Mouse (Mus musculus): ENCODE measurements around the gene Ncoa3. TPM values are rescaled to one million over a fixed set of nuclear protein-coding genes. Genes with fewer than 3 reads are reported as not detected.
"Not testable (repeated sequence)": the region's sequence is repeated elsewhere in the genome, so short reads cannot be mapped to it uniquely, and the experiment has no call there.

Ncoa3 gene
- total RNA-seq (2014; rRNA removed; ENCODE audit: low replicate concordance) (17.7 and 48.7 TPM in 2 replicates), polyA plus RNA-seq (2015; fragmentation: Nextera tagmentation; extraction: Ambion mirVana) (5.8 and 6.2 TPM in 2 replicates)

DNA sequence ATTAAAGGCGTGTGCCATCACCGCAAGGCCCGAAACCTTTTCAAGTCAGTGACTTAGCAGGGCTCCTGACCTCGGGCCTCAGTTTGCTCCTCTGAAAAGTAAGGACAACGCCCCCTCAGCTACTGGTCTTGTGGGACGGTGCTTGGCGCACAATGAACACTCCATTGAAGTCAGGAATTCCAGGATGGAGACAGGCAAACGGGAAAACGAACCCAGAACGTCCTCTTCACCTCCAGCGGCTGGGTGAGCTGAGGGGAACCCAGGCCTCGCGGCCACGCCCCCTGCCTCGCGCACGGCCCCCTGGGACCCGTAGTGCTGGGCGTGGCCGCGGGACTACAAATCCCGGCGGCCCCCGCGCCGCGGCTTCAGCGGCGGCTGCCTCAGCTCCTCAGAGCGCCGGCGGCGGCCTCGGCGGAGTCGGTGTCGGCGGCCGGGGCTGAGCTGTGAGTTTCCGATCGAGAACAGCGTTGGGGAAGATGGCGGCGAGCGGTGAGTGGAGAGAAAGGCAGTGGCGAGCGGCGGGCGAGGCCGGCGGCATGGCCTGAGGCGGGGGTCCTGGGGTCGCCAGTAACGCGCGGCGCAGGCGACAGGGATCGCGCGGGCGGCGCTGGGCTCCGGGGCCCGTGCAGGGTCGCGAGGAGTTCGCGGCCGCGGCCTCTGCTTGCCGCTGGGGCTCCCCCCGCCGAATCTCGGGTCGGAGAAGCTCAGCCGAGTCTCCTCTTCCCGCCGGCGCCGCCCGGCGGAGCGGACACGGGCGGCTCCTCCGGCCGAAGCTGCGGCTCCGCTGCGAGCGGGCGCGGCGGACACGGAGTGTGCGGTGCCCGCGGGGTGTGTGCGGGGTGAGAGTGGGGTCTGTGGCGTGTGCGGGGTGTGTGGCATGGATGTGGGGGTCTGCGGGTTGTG lies at the start of gene Ncoa3:
Ncoa3 (plus strand) TSS at position 367 of the 903 bp plus-strand sequence.
- Histone ChIP-seq H3K4me3 (ENCODE audit: low read depth, low read length) (peak within 1 kb of the TSS; percentile 94), H3K9me3 (replicated peaks; ENCODE audit: control insufficient read depth, low read length) (no peaks in the 10 kb centered on the region), H3K27me3 (ENCODE audit: control insufficient read depth, insufficient read depth, low read length) (no peaks in the 10 kb centered on the region), H3K9ac (replicated peaks; ENCODE audit: low read depth, low read length) (peak within 1 kb of the TSS; percentile 91), H3K4me2 (ENCODE audit: low read depth, low read length) (peak within 1 kb of the TSS; percentile 92), H3K4me1 (ENCODE audit: control insufficient read depth, insufficient read depth) (no peaks in the 10 kb centered on the region), H3K36me3 (replicated peaks; ENCODE audit: control insufficient read depth, insufficient read depth, low read length) (no peaks in the 10 kb centered on the region), H3K27ac (ENCODE audit: low read depth) (peak within 1 kb of the TSS; percentile 82)
- DNase-seq (ENCODE audit: low spot score) (peak; percentile 90), ATAC-seq (ENCODE audit: insufficient read depth, low read depth) (peak; percentile 100)
- TF ChIP-seq CTCF (IDR thresholded peaks at IDR 0.05; ENCODE audit: low read depth) (no peak), EP300 (IDR thresholded peaks at IDR 0.05; ENCODE audit: low read depth) (0 out of 2 replicates have a peak, but pooled peaks have one; percentile 10)
- 2% methylated on average over 93 of the region's 103 CpGs for WGBS

GRCm38 (mm10) chr2:165943113-165943512 lies 49.3 kb upstream of the Ncoa3 start:
- H3K27me3 ChIP-seq (ENCODE audit: control insufficient read depth, insufficient read depth, low read length) = no peaks in the 10 kb centered on the region
- H3K4me2 ChIP-seq (ENCODE audit: low read depth, low read length) = no peak overlapping the region
- ATAC-seq (ENCODE audit: insufficient read depth, low read depth) (no peak), DNase-seq (ENCODE audit: low spot score) (no peak)
- H3K9me3 ChIP-seq (replicated peaks; ENCODE audit: control insufficient read depth, low read length) = no peaks in the 10 kb centered on the region
- WGBS = 92% methylated on average over 2 of the region's 2 CpGs
- H3K9ac ChIP-seq (replicated peaks; ENCODE audit: low read depth, low read length) = no peak overlapping the region
- TF ChIP-seq CTCF (IDR thresholded peaks at IDR 0.05; ENCODE audit: low read depth) = no peak
- TF ChIP-seq EP300 (IDR thresholded peaks at IDR 0.05; ENCODE audit: low read depth) = no peak
- no peaks in the 10 kb centered on the region for H3K4me1 ChIP-seq (ENCODE audit: control insufficient read depth, insufficient read depth)
- no peak overlapping the region for H3K27ac ChIP-seq (ENCODE audit: low read depth)
- H3K36me3 ChIP-seq (replicated peaks; ENCODE audit: control insufficient read depth, insufficient read depth, low read length) = no peaks in the 10 kb centered on the region
- no peak overlapping the region for H3K4me3 ChIP-seq (ENCODE audit: low read depth, low read length)

GRCm38 (mm10) chr2:165944576-165945351 lies 47.7 kb upstream of the Ncoa3 start:
- H3K27ac ChIP-seq (ENCODE audit: low read depth) = no peak overlapping the region
- no peak for TF ChIP-seq CTCF (IDR thresholded peaks at IDR 0.05; ENCODE audit: low read depth)
- no peak for TF ChIP-seq EP300 (IDR thresholded peaks at IDR 0.05; ENCODE audit: low read depth)
- 71% methylated on average over 11 of the region's 11 CpGs for WGBS

DNA sequence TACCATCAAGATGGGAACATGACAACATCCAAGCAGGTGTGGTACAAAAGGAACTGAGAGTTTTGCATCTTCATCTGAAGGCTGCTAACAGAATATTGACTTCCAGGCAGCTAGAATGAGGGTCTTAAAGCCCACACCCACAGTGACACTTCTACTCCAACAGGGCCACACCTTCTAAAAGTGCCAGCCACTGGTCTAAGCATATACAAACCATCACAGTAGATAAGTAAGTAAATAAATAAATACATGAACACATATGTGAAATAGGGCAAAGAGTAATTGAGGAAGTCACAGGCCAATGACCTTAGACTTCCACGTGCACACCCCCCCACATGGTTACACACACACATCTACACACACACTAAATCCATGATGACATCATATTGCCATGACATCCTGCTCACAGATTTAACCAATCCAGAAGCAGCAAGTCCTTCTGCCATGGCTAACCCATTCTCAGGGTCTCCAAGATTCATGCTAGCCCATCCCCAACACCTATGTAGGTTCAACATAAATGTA lies 46.3 kb upstream of the Ncoa3 start:
- no peak overlapping the region for H3K4me2 ChIP-seq (ENCODE audit: low read depth, low read length)
- H3K9ac ChIP-seq (replicated peaks; ENCODE audit: low read depth, low read length) = no peak overlapping the region
- 76% methylated on average over 1 of the region's 1 CpGs for WGBS
- DNase-seq (ENCODE audit: low spot score) = no peak
- no peak for ATAC-seq (ENCODE audit: insufficient read depth, low read depth)
- H3K27ac ChIP-seq (ENCODE audit: low read depth) = no peak overlapping the region
- no peaks in the 10 kb centered on the region for H3K36me3 ChIP-seq (replicated peaks; ENCODE audit: control insufficient read depth, insufficient read depth, low read length)
- H3K4me1 ChIP-seq (ENCODE audit: control insufficient read depth, insufficient read depth) = no peaks in the 10 kb centered on the region
- no peaks in the 10 kb centered on the region for H3K9me3 ChIP-seq (replicated peaks; ENCODE audit: control insufficient read depth, low read length)
- no peak for TF ChIP-seq CTCF (IDR thresholded peaks at IDR 0.05; ENCODE audit: low read depth)
- TF ChIP-seq EP300 (IDR thresholded peaks at IDR 0.05; ENCODE audit: low read depth) = no peak
- no peak overlapping the region for H3K4me3 ChIP-seq (ENCODE audit: low read depth, low read length)
- H3K27me3 ChIP-seq (ENCODE audit: control insufficient read depth, insufficient read depth, low read length) = no peaks in the 10 kb centered on the region

More at GRCm38 (mm10) chr2:165944576-165945351, 47.7 kb upstream of the Ncoa3 start:
- H3K9ac ChIP-seq (replicated peaks; ENCODE audit: low read depth, low read length) = no peak overlapping the region
- no peak overlapping the region for H3K4me3 ChIP-seq (ENCODE audit: low read depth, low read length)
- ATAC-seq (ENCODE audit: insufficient read depth, low read depth) (peak; percentile 41; the same call in 1 of the 2 replicates), DNase-seq (ENCODE audit: low spot score) (peak; percentile 16)
- H3K4me1 ChIP-seq (ENCODE audit: control insufficient read depth, insufficient read depth) = no peaks in the 10 kb centered on the region
- H3K27me3 ChIP-seq (ENCODE audit: control insufficient read depth, insufficient read depth, low read length) = no peaks in the 10 kb centered on the region
- no peaks in the 10 kb centered on the region for H3K9me3 ChIP-seq (replicated peaks; ENCODE audit: control insufficient read depth, low read length)
- no peak overlapping the region for H3K4me2 ChIP-seq (ENCODE audit: low read depth, low read length)
- no peaks in the 10 kb centered on the region for H3K36me3 ChIP-seq (replicated peaks; ENCODE audit: control insufficient read depth, insufficient read depth, low read length)

DNA sequence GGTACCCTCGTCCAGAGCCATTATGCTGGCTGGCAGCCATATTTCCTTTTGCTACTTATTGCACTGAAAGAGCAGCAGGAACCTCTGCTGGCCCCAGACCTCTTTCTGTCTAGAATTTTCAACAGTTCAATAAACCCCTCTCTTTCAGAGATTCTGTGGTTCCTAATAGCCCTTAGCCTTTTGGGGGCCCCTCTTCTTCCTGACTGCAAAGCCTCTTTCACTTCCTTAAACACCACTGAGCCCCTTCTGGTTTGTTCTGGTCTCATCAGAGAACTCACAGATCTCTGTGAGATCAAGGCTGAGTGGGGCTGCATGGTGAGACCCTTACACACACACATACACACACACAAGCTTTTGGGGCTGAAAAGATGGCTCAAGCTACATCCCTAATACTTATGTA lies 44.4 kb upstream of the Ncoa3 start:
- WGBS = 36% methylated on average over 1 of the region's 1 CpGs
- TF ChIP-seq EP300 (IDR thresholded peaks at IDR 0.05; ENCODE audit: low read depth) = no peak
- TF ChIP-seq CTCF (IDR thresholded peaks at IDR 0.05; ENCODE audit: low read depth) = no peak
- Histone ChIP-seq H3K4me1 (ENCODE audit: control insufficient read depth, insufficient read depth) (peaks cover 5% of the 10 kb centered on the region), H3K36me3 (replicated peaks; ENCODE audit: control insufficient read depth, insufficient read depth, low read length) (no peaks in the 10 kb centered on the region), H3K9ac (replicated peaks; ENCODE audit: low read depth, low read length) (no peak overlapping the region), H3K27ac (ENCODE audit: low read depth) (no peak overlapping the region), H3K27me3 (ENCODE audit: control insufficient read depth, insufficient read depth, low read length) (no peaks in the 10 kb centered on the region), H3K4me3 (ENCODE audit: low read depth, low read length) (no peak overlapping the region), H3K4me2 (ENCODE audit: low read depth, low read length) (no peak overlapping the region), H3K9me3 (replicated peaks; ENCODE audit: control insufficient read depth, low read length) (no peaks in the 10 kb centered on the region)
- ATAC-seq (ENCODE audit: insufficient read depth, low read depth) (no peak), DNase-seq (ENCODE audit: low spot score) (no peak)

DNA sequence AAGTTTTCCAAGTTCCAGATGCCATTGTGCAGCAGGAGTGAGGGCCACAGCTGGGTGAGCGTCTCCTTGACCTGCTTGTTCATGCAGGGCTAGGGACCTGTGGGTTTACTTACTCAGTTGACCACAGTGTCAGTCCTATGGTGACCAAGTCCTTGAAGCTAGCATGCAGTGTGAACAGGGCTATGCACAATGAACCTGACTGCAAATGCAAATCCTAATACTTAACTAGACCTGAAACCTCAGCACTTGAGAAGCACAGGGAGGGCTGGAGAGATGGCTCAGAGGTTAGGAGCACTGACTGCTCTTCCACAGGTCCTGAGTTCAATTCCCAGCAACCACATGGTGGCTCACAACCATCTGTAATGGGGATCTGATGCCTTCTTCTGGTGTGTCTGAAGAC lies 43.7 kb upstream of the Ncoa3 start:
- H3K9ac ChIP-seq (replicated peaks; ENCODE audit: low read depth, low read length); ATAC-seq (ENCODE audit: insufficient read depth, low read depth); H3K4me2 ChIP-seq (ENCODE audit: low read depth, low read length); H3K27ac ChIP-seq (ENCODE audit: low read depth); H3K36me3 ChIP-seq (replicated peaks; ENCODE audit: control insufficient read depth, insufficient read depth, low read length); DNase-seq (ENCODE audit: low spot score); H3K4me1 ChIP-seq (ENCODE audit: control insufficient read depth, insufficient read depth); H3K27me3 ChIP-seq (ENCODE audit: control insufficient read depth, insufficient read depth, low read length); H3K9me3 ChIP-seq (replicated peaks; ENCODE audit: control insufficient read depth, low read length); H3K4me3 ChIP-seq (ENCODE audit: low read depth, low read length): not testable (repeated sequence)
- WGBS = 71% methylated on average over 1 of the region's 1 CpGs
